Mouse (Mus musculus) bone marrow macrophage, adult 2 months (primary cell): Measurements from ENCODE around the gene Ccdc61.

ENCODE experiments used
- CTCF ChIP-seq: IDR thresholded peaks from 2 replicates; pipeline ENCODE4 v1.5.1; 2012; ENCODE audit warnings: low read depth, mild to moderate bottlenecking, low read length, moderate library complexity
- POLR2A ChIP-seq: IDR thresholded peaks from 2 replicates; pipeline ENCODE4 v1.6.1; 2012; ENCODE audit warnings: mild to moderate bottlenecking, low read depth, low read length, borderline replicate concordance

GRCm38 (mm10) chr7:18917931-18918330 is 7.7 kb upstream of the Ccdc61 start:
- TF ChIP-seq CTCF = no peak
- TF ChIP-seq POLR2A = no peak
